Mouse (Mus musculus): ENCODE data around the gene Unc79. TPM values are rescaled to one million over a fixed set of nuclear protein-coding genes. Genes with fewer than 3 reads are reported as not detected.
A peak's percentile ranks its signal among the peaks of the same experiment; 100 is the strongest.

Unc79 gene
- polyA plus RNA-seq, 1 experiment from 2014 or later, result 0.24 TPM

GRCm38 (mm10) chr12:102930789-102931188 is 17.9 kb upstream of the Unc79 start:
- Histone ChIP-seq H3K4me3 (ENCODE audit: low read depth, low read length) (no peak overlapping the region), H3K36me3 (ENCODE audit: insufficient read depth, low read length) (no peaks in the 10 kb centered on the region), H3K27me3 (replicated peaks; ENCODE audit: insufficient read depth, low read length) (no peaks in the 10 kb centered on the region), H3K27ac (ENCODE audit: low read length) (no peak overlapping the region), H3K4me2 (replicated peaks; ENCODE audit: low read depth, low read length) (no peak overlapping the region), H3K4me1 (ENCODE audit: insufficient read depth, low read depth, low read length) (no peaks in the 10 kb centered on the region), H3K9ac (replicated peaks; ENCODE audit: low read depth) (no peak overlapping the region), H3K9me3 (ENCODE audit: low read length) (no peaks in the 10 kb centered on the region)
- ATAC-seq, result no peak
- DNase-seq (ENCODE audit: low spot score), result no peak
- 77% methylated on average over 7 of the region's 7 CpGs for WGBS
- TF ChIP-seq EP300 (IDR thresholded peaks at IDR 0.05) (no peak), CTCF (IDR thresholded peaks at IDR 0.05) (no peak)

GRCm38 (mm10) chr12:102935892-102936291 is 12.8 kb upstream of the Unc79 start:
- Histone ChIP-seq H3K27me3 (replicated peaks; ENCODE audit: insufficient read depth, low read length) (no peaks in the 10 kb centered on the region), H3K4me2 (replicated peaks; ENCODE audit: low read depth, low read length) (no peak overlapping the region), H3K4me3 (ENCODE audit: low read depth, low read length) (no peak overlapping the region), H3K27ac (ENCODE audit: low read length) (no peak overlapping the region), H3K4me1 (ENCODE audit: insufficient read depth, low read depth, low read length) (no peaks in the 10 kb centered on the region), H3K9me3 (ENCODE audit: low read length) (no peaks in the 10 kb centered on the region), H3K9ac (replicated peaks; ENCODE audit: low read depth) (no peak overlapping the region), H3K36me3 (ENCODE audit: insufficient read depth, low read length) (no peaks in the 10 kb centered on the region)
- TF ChIP-seq EP300 (IDR thresholded peaks at IDR 0.05) (no peak), CTCF (IDR thresholded peaks at IDR 0.05) (no peak)
- 14% methylated on average over 1 of the region's 1 CpGs for WGBS
- DNase-seq (ENCODE audit: low spot score), result no peak
- ATAC-seq, result no peak

GRCm38 (mm10) chr12:102945571-102945970 is 3.1 kb upstream of the Unc79 start:
- no peak overlapping the region for H3K27ac ChIP-seq (ENCODE audit: low read length)
- H3K4me2 ChIP-seq (replicated peaks; ENCODE audit: low read depth, low read length), result no peak overlapping the region
- no peak for TF ChIP-seq CTCF (IDR thresholded peaks at IDR 0.05)
- TF ChIP-seq EP300 (IDR thresholded peaks at IDR 0.05), result no peak
- H3K4me3 ChIP-seq (ENCODE audit: low read depth, low read length), result no peak overlapping the region
- peaks cover 8% of the 10 kb centered on the region for H3K4me1 ChIP-seq (ENCODE audit: insufficient read depth, low read depth, low read length)
- WGBS, result 87% methylated on average over 1 of the region's 1 CpGs
- no peak for ATAC-seq
- DNase-seq (ENCODE audit: low spot score), result no peak
- no peak overlapping the region for H3K9ac ChIP-seq (replicated peaks; ENCODE audit: low read depth)
- no peaks in the 10 kb centered on the region for H3K36me3 ChIP-seq (ENCODE audit: insufficient read depth, low read length)
- no peaks in the 10 kb centered on the region for H3K9me3 ChIP-seq (ENCODE audit: low read length)
- peaks cover 7% of the 10 kb centered on the region; the same call in 1 of the 2 replicates for H3K27me3 ChIP-seq (replicated peaks; ENCODE audit: insufficient read depth, low read length)

GRCm38 (mm10) chr12:102947826-102948225 is 833 bp upstream of the Unc79 start:
- DNase-seq (ENCODE audit: low spot score) (no peak), ATAC-seq (no peak)
- H3K4me2 ChIP-seq (replicated peaks; ENCODE audit: low read depth, low read length), result no peak overlapping the region
- no peak for TF ChIP-seq EP300 (IDR thresholded peaks at IDR 0.05)
- TF ChIP-seq CTCF (IDR thresholded peaks at IDR 0.05), result no peak
- H3K27me3 ChIP-seq (replicated peaks; ENCODE audit: insufficient read depth, low read length), result peaks cover 7% of the 10 kb centered on the region; the same call in 1 of the 2 replicates
- H3K36me3 ChIP-seq (ENCODE audit: insufficient read depth, low read length), result no peaks in the 10 kb centered on the region
- no peak overlapping the region for H3K9ac ChIP-seq (replicated peaks; ENCODE audit: low read depth)
- H3K27ac ChIP-seq (ENCODE audit: low read length), result no peak overlapping the region
- H3K4me3 ChIP-seq (ENCODE audit: low read depth, low read length), result no peak overlapping the region
- 22% methylated on average over 10 of the region's 10 CpGs for WGBS
- no peaks in the 10 kb centered on the region for H3K9me3 ChIP-seq (ENCODE audit: low read length)
- H3K4me1 ChIP-seq (ENCODE audit: insufficient read depth, low read depth, low read length), result peaks cover 8% of the 10 kb centered on the region

- no peak overlapping the region for H3K27ac ChIP-seq (ENCODE audit: low read length)
- peak overlapping the region; percentile 38 for H3K4me3 ChIP-seq (ENCODE audit: low read depth, low read length)
- H3K4me2 ChIP-seq (replicated peaks; ENCODE audit: low read depth, low read length), result peak overlapping the region; percentile 68
- DNase-seq (ENCODE audit: low spot score) (peak; percentile 46), ATAC-seq (peak; percentile 61)
- H3K27me3 ChIP-seq (replicated peaks; ENCODE audit: insufficient read depth, low read length), result peaks cover 7% of the 10 kb centered on the region; the same call in 1 of the 2 replicates
- 1% methylated on average over 39 of the region's 42 CpGs for WGBS
- TF ChIP-seq EP300 (IDR thresholded peaks at IDR 0.05) (no peak), CTCF (IDR thresholded peaks at IDR 0.05) (no peak)
- no peaks in the 10 kb centered on the region for H3K36me3 ChIP-seq (ENCODE audit: insufficient read depth, low read length)
- no peak overlapping the region for H3K9ac ChIP-seq (replicated peaks; ENCODE audit: low read depth)
- peaks cover 8% of the 10 kb centered on the region for H3K4me1 ChIP-seq (ENCODE audit: insufficient read depth, low read depth, low read length)
- no peaks in the 10 kb centered on the region for H3K9me3 ChIP-seq (ENCODE audit: low read length)
Observed at GRCm38 (mm10) chr12:102949395-102950208, 943 bp downstream of the Unc79 start.

GRCm38 (mm10) chr12:102960051-102960775 is 11.6 kb downstream of the Unc79 start:
- ATAC-seq (no peak), DNase-seq (ENCODE audit: low spot score) (no peak)
- Histone ChIP-seq H3K27me3 (replicated peaks; ENCODE audit: insufficient read depth, low read length) (no peaks in the 10 kb centered on the region), H3K27ac (ENCODE audit: low read length) (no peak overlapping the region), H3K4me1 (ENCODE audit: insufficient read depth, low read depth, low read length) (no peaks in the 10 kb centered on the region), H3K9me3 (ENCODE audit: low read length) (no peaks in the 10 kb centered on the region), H3K4me2 (replicated peaks; ENCODE audit: low read depth, low read length) (no peak overlapping the region), H3K4me3 (ENCODE audit: low read depth, low read length) (no peak overlapping the region), H3K9ac (replicated peaks; ENCODE audit: low read depth) (no peak overlapping the region), H3K36me3 (ENCODE audit: insufficient read depth, low read length) (no peaks in the 10 kb centered on the region)
- 89% methylated on average over 7 of the region's 7 CpGs for WGBS
- no peak for TF ChIP-seq CTCF (IDR thresholded peaks at IDR 0.05)
- no peak for TF ChIP-seq EP300 (IDR thresholded peaks at IDR 0.05)
